In genomic region chr2:166153891-166154711, GRCm38 (mm10) we compare ENCODE assay signal across 7 mouse cellular contexts. TPM values are rescaled to one million over a fixed set of nuclear protein-coding genes. Genes with fewer than 3 reads are reported as not detected.
A peak's percentile ranks its signal among the peaks of the same experiment; 100 is the strongest.
DNase-seq lines count a peak whose midpoint lies in the region; ATAC-seq and TF ChIP-seq lines count a peak whose summit lies in the region.

No protein-coding gene starts in this region.

- no peak for TF ChIP-seq CTCF in testis, adult 2 months (IDR thresholded peaks at IDR 0.05; ENCODE audit: control insufficient read depth, insufficient read depth, insufficient replicate concordance, low read depth, low read length)

- H3K9ac ChIP-seq in hindbrain, embryonic 12.5 days = peak overlapping the region; percentile 96
- H3K9ac ChIP-seq in liver, embryonic 15.5 days = no peak overlapping the region

- H3K36me3 ChIP-seq in testis, adult 2 months (ENCODE audit: control insufficient read depth, insufficient read depth, low read length) = no peaks in the 10 kb centered on the region
- H3K36me3 ChIP-seq in hindbrain, embryonic 12.5 days = 0 out of 2 replicates have a peak, but pooled peaks cover 3% of the 10 kb centered on the region
- no peaks in the 10 kb centered on the region for H3K36me3 ChIP-seq in liver, embryonic 15.5 days (replicated peaks)

- no peak for DNase-seq in testis, postnatal 10 days (ENCODE audit: low spot score)
- DNase-seq in embryo, embryonic 9.5 days (ENCODE audit: extremely low spot score) = peak; percentile 80
- peak; percentile 75 for DNase-seq in urinary bladder, postnatal 14 days (ENCODE audit: low spot score)
- DNase-seq in thymus, postnatal 25 days = no peak

- H3K9me3 ChIP-seq in hindbrain, embryonic 12.5 days (replicated peaks) = no peaks in the 10 kb centered on the region
- H3K9me3 ChIP-seq in liver, embryonic 15.5 days (replicated peaks) = no peaks in the 10 kb centered on the region

- H3K27me3 ChIP-seq in testis, adult 2 months (ENCODE audit: control insufficient read depth, insufficient read depth, low read length) = no peaks in the 10 kb centered on the region; the same call in 1 of the 2 replicates
- H3K27me3 ChIP-seq in hindbrain, embryonic 12.5 days = peaks cover 30% of the 10 kb centered on the region
- peaks cover 67% of the 10 kb centered on the region for H3K27me3 ChIP-seq in liver, embryonic 15.5 days

- H3K4me3 ChIP-seq in testis, adult 2 months (ENCODE audit: control insufficient read depth, low read depth, low read length) = peak overlapping the region; percentile 79
- peak overlapping the region; percentile 83 for H3K4me3 ChIP-seq in hindbrain, embryonic 12.5 days
- H3K4me3 ChIP-seq in liver, embryonic 15.5 days (replicated peaks) = peak overlapping the region; percentile 47

- H3K4me2 ChIP-seq in hindbrain, embryonic 12.5 days (replicated peaks) = peak overlapping the region; percentile 96
- H3K4me2 ChIP-seq in liver, embryonic 15.5 days = peak overlapping the region; percentile 70

- WGBS in hindbrain, embryonic 12.5 days = under 1% methylated on average over 49 of the region's 51 CpGs
- WGBS in liver, embryonic 15.5 days (ENCODE audit: insufficient replicate concordance) = under 1% methylated on average over 51 of the region's 51 CpGs

- H3K27ac ChIP-seq in testis, adult 2 months (ENCODE audit: control insufficient read depth, insufficient read depth, low read depth, low read length) = peak overlapping the region; percentile 74
- H3K27ac ChIP-seq in hindbrain, embryonic 12.5 days = peak overlapping the region; percentile 94
- H3K27ac ChIP-seq in liver, embryonic 15.5 days (replicated peaks) = no peak overlapping the region

- no peak for TF ChIP-seq POLR2A in testis, adult 2 months (IDR thresholded peaks at IDR 0.05; ENCODE audit: control insufficient read depth, low read depth, low read length)

- peaks cover 18% of the 10 kb centered on the region for H3K4me1 ChIP-seq in testis, adult 2 months (ENCODE audit: control insufficient read depth, insufficient read depth, low read length)
- H3K4me1 ChIP-seq in hindbrain, embryonic 12.5 days = peaks cover 61% of the 10 kb centered on the region
- H3K4me1 ChIP-seq in liver, embryonic 15.5 days (replicated peaks) = peaks cover 12% of the 10 kb centered on the region; the same call in 1 of the 2 replicates

- ATAC-seq in hindbrain, embryonic 12.5 days (ENCODE audit: low FRiP score) = peak; percentile 39; the same call in 1 of the 2 replicates
- no peak for ATAC-seq in liver, embryonic 15.5 days (ENCODE audit: insufficient read depth)

RNA-seq across cellular contexts. Expression of gene Sulf2, which starts 1.4 kb away (rescaled TPM):
- polyA plus RNA-seq in testis, adult 2 months (2012; rRNA removed) = 14.2 and 15.6 TPM in 2 replicates
- 185 and 186 TPM in 2 replicates for polyA plus RNA-seq in hindbrain, embryonic 12.5 days (2016; fragmentation: Nextera tagmentation; extraction: Ambion mirVana)
- 1.5 and 1.9 TPM in 2 replicates for polyA plus RNA-seq in liver, embryonic 15.5 days (2015; fragmentation: Nextera tagmentation; extraction: Ambion mirVana)

Comparison
In these comparisons a context has a peak if more than half of its experiments do, and no peak if none do; other contexts are left out.
1. DNase-seq: peak in embryo, embryonic 9.5 days (single experiment) and urinary bladder, postnatal 14 days (single experiment); none in testis, postnatal 10 days (single experiment) and thymus, postnatal 25 days (single experiment).
2. RNA of gene Sulf2, which starts 1.4 kb away (polyA plus RNA-seq): 185 to 186 TPM in hindbrain, embryonic 12.5 days; 14.2 to 15.6 TPM in testis, adult 2 months and 1.5 to 1.9 TPM in liver, embryonic 15.5 days; every median in the first group is over 10 times any median in the second.
3. Peak in every context shown above with its lines, with median percentiles within 50 percentile points of each other: H3K4me3 ChIP-seq.